Mouse (Mus musculus) stomach, embryonic 16.5 days (tissue): Measurements from ENCODE around the gene Gm21149. TPM values are rescaled to one million over a fixed set of nuclear protein-coding genes. Genes with fewer than 3 reads are reported as not detected.
"Not testable (repeated sequence)": the region's sequence is repeated elsewhere in the genome, so short reads cannot be mapped to it uniquely, and the experiment has no call there.

Source experiments
- ATAC-seq: fragments of 200-750 bp; cut with Nextera tagmentation; 2 replicates; pipeline ENCODE4 v1.8.0; 2017; ENCODE audit warnings: moderate number of reproducible peaks, moderate TSS enrichment; ENCODE audit not compliant: insufficient read depth, low FRiP score
- H3K27ac ChIP-seq: fragments of 300-500 bp; sonication (generic); 2 replicates; pipeline ENCODE4 v1.5.1; 2014; ENCODE audit warnings: low read length
- H3K27me3 ChIP-seq: fragments of 300-500 bp; sonication (generic); 2 replicates; pipeline ENCODE4 v1.6.1; 2014; ENCODE audit warnings: low read length, control low read depth, mixed read lengths; ENCODE audit not compliant: control insufficient read depth, insufficient read depth
- H3K36me3 ChIP-seq: fragments of 300-500 bp; sonication (generic); 2 replicates; pipeline ENCODE4 v1.6.1; 2014; ENCODE audit warnings: low read length; ENCODE audit not compliant: control insufficient read depth, insufficient read depth
- H3K4me1 ChIP-seq: fragments of 300-500 bp; sonication (generic); 2 replicates; pipeline ENCODE4 v1.6.1; 2014; ENCODE audit warnings: low read length, control low read depth, mixed read lengths; ENCODE audit not compliant: control insufficient read depth, insufficient read depth
- H3K4me2 ChIP-seq: fragments of 300-500 bp; sonication (generic); 2 replicates; pipeline ENCODE4 v1.6.1; 2014; ENCODE audit warnings: low read depth, low read length, mixed read lengths
- H3K4me3 ChIP-seq: fragments of 300-500 bp; sonication (generic); replicated peaks from 2 replicates; pipeline ENCODE4 v1.5.1; 2014; ENCODE audit warnings: mild to moderate bottlenecking, low read length
- H3K9ac ChIP-seq: fragments of 300-500 bp; sonication (generic); 2 replicates; pipeline ENCODE4 v1.6.1; 2014; ENCODE audit warnings: low read length
- H3K9me3 ChIP-seq: fragments of 300-500 bp; sonication (generic); replicated peaks from 2 replicates; pipeline ENCODE4 v1.6.1; 2016; ENCODE audit warnings: low read length, control low read depth; ENCODE audit not compliant: control insufficient read depth
- WGBS: fragments of 180-500 bp; shearing (Covaris S2); extraction: QIAGEN DNeasy Blood & Tissue Kit; methylation state at CpG from one replicate; pipeline ENCODE4 v1.1.7; 2014; 5-methylcytosine and 5-hydroxymethylcytosine counted together
- polyA plus RNA-seq: library from polyadenylated mRNA; unstranded; fragments of >200 nt; fragmentation: Nextera tagmentation; extraction: Ambion mirVana; gene quantifications from 2 replicates; pipeline ENCODE4 v1.2.1, GENCODE M21; 2015

The Gm21149 gene
- polyA plus RNA-seq, 1 experiment from 2014 or later = not detected

DNA sequence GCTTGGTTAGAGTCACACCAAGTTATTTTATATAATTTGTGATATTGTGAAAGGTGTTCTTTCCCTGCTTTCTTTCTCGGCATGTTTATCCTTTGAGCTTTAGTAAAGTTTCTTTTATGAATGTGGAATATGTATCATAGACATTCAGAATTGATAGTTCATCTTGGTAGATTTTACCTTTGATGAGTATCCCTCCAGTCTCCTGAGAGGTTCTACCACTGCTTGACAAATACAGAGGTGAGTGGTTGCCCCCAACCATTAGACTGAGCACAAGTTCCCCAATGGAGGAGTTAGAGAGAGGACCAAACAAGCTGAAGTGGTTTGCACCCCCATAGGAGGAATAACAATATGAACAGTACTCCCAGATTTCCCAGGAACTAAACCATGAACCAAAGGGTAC lies 6.2 kb downstream of the Gm21149 start:
- H3K4me2 ChIP-seq, H3K4me3 ChIP-seq, H3K9me3 ChIP-seq, H3K36me3 ChIP-seq, H3K9ac ChIP-seq, H3K27me3 ChIP-seq, H3K4me1 ChIP-seq, ATAC-seq, H3K27ac ChIP-seq: not testable (repeated sequence)
- 62% methylated on average over 1 of the region's 1 CpGs for WGBS

DNA sequence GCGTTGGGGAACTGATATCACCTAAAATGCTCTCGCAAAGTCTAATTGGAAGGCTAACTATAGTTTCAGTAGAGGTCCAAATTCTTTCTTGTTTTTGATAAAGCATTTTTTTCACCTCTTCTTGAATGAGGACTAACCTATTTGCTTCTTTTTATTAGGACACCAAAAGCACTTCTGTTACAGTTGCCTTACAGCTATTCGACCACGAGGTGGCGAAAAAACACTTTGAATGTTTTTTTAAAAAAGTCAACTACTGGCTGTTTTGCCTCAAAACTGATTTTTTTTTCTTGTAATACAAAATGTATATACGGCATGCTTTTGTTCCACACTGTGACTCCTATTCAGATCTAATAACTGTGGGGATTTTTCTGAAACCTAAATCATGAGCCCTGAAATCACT lies 8.6 kb downstream of the Gm21149 start:
- H3K4me1 ChIP-seq, H3K27me3 ChIP-seq, H3K4me2 ChIP-seq, H3K9ac ChIP-seq, H3K36me3 ChIP-seq, H3K27ac ChIP-seq, H3K9me3 ChIP-seq, ATAC-seq, H3K4me3 ChIP-seq: not testable (repeated sequence)
- 55% methylated on average over 6 of the region's 6 CpGs for WGBS

DNA sequence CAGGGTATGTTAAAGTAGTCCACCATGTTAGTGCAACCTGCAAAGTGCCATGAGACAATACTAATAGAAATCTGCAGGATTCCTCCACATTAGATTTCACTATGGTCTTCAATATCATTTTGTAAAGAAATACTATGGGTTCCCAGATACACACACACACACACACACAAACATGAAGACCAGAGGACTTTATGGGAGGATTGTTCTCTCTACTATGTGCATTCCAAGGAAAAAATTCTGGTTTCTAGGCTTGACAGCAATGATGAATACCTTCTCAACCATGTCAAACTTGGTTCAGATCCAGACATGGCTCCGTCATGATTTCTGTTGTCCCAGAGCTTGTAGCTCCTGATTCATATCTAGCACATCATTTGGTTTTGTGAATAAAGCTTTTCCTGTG lies 10.1 kb downstream of the Gm21149 start:
- H3K27ac ChIP-seq, H3K36me3 ChIP-seq, H3K9ac ChIP-seq, H3K4me1 ChIP-seq, H3K27me3 ChIP-seq, ATAC-seq, H3K4me3 ChIP-seq, H3K9me3 ChIP-seq, H3K4me2 ChIP-seq: not testable (repeated sequence)
- 56% methylated on average over 1 of the region's 1 CpGs for WGBS

DNA sequence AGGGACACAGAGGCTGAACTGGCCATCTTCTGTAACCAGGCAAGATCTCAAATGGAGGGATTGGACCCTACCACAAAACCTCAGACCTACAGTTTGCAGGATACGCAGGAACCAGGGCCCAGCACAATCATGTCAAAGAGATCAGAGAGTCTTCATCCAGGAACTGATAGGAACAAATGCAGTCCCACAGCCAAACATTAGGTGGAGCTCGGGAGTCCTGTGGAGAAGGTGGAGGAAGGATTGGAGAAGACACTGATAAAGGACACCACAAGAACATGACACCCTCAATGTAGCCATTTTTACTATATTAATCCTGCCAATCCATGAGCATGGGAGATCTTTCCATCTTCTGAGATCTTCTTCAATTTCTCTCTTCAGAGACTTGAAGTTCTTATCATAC lies 12.8 kb downstream of the Gm21149 start:
- ATAC-seq, H3K4me3 ChIP-seq, H3K9ac ChIP-seq, H3K36me3 ChIP-seq, H3K4me2 ChIP-seq, H3K9me3 ChIP-seq, H3K27me3 ChIP-seq, H3K4me1 ChIP-seq, H3K27ac ChIP-seq: not testable (repeated sequence)
- WGBS = 20% methylated on average over 1 of the region's 2 CpGs

DNA sequence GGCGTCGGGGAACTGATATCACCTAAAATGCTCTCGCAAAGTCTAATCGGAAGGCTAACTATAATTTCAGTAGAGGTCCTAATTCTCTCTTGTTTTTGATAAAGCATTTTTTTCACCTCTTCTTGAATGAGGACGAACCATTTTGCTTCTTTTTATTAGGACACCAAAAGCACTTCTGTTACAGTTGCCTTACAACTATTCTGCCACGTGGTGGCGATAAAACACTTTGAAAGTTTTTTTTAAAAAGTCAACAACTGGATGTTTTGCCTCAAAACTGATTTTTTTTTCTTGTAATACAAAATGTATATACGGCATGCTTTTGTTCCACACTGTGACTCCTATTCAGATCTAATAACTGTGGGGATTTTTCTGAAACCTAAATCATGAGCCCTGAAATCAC lies 14.7 kb downstream of the Gm21149 start:
- H3K9me3 ChIP-seq, H3K9ac ChIP-seq, H3K27me3 ChIP-seq, H3K4me3 ChIP-seq, H3K36me3 ChIP-seq, H3K4me1 ChIP-seq, H3K4me2 ChIP-seq, ATAC-seq, H3K27ac ChIP-seq: not testable (repeated sequence)
- 58% methylated on average over 8 of the region's 8 CpGs for WGBS

DNA sequence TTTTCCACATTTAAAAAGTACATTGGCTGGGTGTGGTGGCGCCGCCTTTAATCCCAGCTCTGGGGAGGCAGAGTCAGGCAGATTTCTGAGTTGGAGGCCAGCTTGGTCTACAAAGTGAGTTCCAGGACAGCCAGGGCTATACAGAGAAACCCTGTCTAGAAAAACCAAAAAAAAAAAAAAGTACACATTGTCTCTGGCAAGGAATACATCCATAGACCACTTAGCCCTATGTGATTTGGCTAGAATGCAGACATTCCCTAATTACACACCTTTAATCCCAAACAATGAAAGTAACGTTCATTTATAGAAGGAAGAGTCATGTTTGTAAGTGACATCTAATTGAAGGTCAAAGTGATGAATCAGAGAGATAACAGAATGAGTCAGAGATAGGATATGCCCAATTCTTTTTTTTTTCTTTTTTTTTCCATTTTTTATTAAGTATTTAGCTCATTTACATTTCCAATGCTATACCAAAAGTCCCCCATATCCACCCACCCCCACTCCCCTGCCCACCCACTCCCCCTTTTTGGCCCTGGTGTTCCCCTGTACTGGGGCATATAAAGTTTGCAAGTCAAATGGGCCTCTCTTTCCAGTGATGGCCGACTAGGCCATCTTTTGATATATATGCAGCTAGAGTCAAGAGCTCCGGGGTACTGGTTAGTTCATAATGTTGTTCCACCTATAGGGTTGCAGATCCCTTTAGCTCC lies 18.3 kb downstream of the Gm21149 start:
- H3K27ac ChIP-seq, ATAC-seq, H3K4me3 ChIP-seq, H3K4me1 ChIP-seq, H3K36me3 ChIP-seq, H3K9me3 ChIP-seq, H3K9ac ChIP-seq, H3K27me3 ChIP-seq, H3K4me2 ChIP-seq: not testable (repeated sequence)
- 77% methylated on average over 3 of the region's 5 CpGs for WGBS

Other genes starting within 250 kb of the Gm21149 start
- not detected in 2 replicates for gene Gm21190, start 52.7 kb upstream of the Gm21149 start, polyA plus RNA-seq
- gene Gm21083, start 100.8 kb upstream of the Gm21149 start, polyA plus RNA-seq = not detected in 2 replicates
- not detected in 2 replicates for gene Speer4d, start 142.5 kb upstream of the Gm21149 start, polyA plus RNA-seq
- gene 4930572O03Rik, start 180.5 kb upstream of the Gm21149 start, polyA plus RNA-seq = not detected in 2 replicates
- gene Speer4c, start 237.7 kb upstream of the Gm21149 start, polyA plus RNA-seq = not detected in 2 replicates